Mouse (Mus musculus) CH12.LX (cell line): ENCODE data around the gene Shbg.

Experiments
- CTCF ChIP-seq, 2 experiments: IDR thresholded peaks in 1 of 2; conservative IDR thresholded peaks in 1 of 2; 2 replicates each; pipeline ENCODE4 v1.5.1; 2011 to 2012; ENCODE audit warnings: low read depth in 2 of 2, low read length in 2 of 2, improper control_type of control experiment in 1 of 2, inconsistent platforms in 1 of 2, mild to moderate bottlenecking in 1 of 2, moderate library complexity in 1 of 2
- MYC ChIP-seq: IDR thresholded peaks from 2 replicates; pipeline ENCODE4 v1.6.1; 2011; ENCODE audit warnings: low read depth, mild to moderate bottlenecking, improper control_type of control experiment, low read length

DNA sequence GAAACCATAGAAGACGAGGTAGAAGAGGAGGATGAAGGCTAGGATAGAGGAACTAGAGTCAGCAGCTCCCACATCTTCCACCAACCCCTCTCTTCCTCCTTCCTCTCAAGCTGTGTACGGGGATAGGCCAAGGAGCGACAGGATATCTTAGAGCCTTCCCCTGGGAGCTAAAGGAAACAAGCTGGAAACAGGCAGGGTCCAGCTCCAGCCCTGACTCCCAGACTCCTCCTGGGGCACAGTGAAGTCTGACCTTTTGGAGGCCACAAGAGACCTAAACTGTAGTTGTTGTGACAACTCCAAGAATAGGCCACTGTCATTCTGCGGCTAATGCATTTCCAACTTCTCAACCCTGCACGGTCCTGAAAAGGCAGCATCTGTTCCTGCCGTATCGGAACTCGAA lies 14.2 kb downstream of the Shbg start:
- TF ChIP-seq CTCF (conservative IDR thresholded peaks at IDR 0.05 in 1 of 2, IDR thresholded peaks at IDR 0.05 in 1 of 2; ENCODE audit: low read depth in 2 of 2, low read length in 2 of 2): no peak
- no peak for TF ChIP-seq MYC
